Mouse (Mus musculus) heart, postnatal 0 days (tissue): ENCODE measurements at regions not wholly inside any gene's neighbourhood (a gene's known extent, or its start where the extent isn't known, plus 50 kb on each side); places are given as distances from the start of the nearest gene placed in this dataset.

Source experiments
- CTCF ChIP-seq: IDR thresholded peaks from 2 replicates; pipeline ENCODE4 v1.5.1; 2016; ENCODE audit warnings: antibody characterized with exemption, control low read depth, low read depth
- EP300 ChIP-seq: IDR thresholded peaks from 2 replicates; pipeline ENCODE4 v1.6.1; 2016; ENCODE audit warnings: antibody characterized with exemption, low read depth

DNA sequence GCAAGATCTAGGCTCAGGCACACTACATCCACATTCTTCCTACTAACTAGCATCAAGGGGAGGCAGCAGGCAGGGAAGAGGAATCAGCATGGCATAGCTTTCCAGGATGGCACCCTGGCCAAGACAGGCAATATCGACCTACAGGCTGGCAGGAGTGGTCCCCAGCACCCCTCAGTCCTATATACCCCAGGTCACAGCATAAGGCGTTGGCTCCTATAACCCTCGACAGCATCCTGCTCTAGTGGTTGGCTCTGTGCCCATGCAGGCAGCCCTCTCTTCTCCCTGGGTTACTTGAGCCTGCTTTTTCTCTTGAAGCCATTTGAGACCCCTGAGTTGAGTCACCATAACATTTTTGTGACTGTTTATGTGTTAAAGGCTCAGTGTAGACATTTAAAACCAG is 60.2 kb upstream of the Neurl1b start:
- no peak for TF ChIP-seq CTCF
- no peak for TF ChIP-seq EP300
